Mouse (Mus musculus): ENCODE measurements at regions not wholly inside any gene's neighbourhood (a gene's known extent, or its start where the extent isn't known, plus 50 kb on each side); places are given as distances from the start of the nearest gene placed in this dataset.

DNA sequence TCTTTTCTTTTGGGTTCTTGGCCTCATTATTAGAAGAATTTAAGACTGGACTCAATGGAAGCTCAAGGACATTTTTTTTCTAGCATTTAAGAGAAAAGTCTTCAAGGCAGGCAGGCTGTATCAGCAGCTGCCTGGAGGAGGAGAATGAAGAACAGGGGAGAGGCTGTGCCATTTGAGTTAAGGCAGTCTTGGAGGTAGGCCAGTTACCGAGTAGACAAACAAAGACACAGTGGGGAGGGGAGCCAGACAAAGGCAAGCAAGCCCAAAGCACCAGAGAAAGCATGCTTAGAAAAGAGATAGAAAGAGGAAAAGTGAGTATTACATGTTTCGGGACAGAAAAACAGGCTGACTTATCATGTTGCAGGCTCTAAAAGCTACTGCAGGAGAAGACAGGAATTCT lies 392.0 kb downstream of the Igsf11 start:
- DNase-seq (ENCODE audit: low spot score), result no peak

DNA sequence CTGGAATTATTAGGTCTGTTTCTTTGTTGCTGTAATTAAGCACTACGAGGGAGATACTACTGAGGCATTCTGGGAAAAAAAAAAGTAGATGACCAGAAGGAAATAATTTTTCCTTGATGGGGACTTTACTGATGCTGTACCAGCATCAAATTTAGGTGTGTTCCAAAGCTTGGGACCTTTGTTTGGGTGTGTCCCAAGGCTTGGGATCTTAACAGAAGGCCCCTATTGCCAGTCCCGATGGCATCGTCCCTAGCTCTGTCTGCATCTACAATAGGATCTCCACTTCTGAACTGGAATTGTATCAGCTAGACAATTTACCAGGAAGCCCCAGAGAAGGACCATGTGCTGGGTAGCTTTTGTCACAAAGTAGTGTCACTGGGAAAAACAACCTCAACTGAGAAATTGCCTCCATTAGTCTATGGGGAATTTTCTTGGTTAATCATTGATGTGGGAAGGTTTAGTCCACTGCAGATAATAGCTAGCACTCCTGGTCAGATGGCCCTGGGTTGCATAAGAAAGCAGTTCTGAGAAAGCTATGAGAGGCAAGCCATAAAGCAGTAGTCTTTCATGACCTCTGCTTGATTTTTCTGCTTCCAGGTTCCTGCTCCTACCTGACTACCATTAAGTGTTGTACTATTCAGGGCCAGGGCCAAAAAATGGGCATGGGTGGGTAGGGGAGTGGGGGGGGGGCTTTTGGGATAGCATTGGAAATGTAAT lies 392.7 kb downstream of the Igsf11 start:
- DNase-seq (ENCODE audit: low spot score), result no peak

GRCm38 (mm10) chr16:39286797-39287565 lies 394.5 kb downstream of the Igsf11 start:
- DNase-seq (ENCODE audit: low spot score), result no peak

DNA sequence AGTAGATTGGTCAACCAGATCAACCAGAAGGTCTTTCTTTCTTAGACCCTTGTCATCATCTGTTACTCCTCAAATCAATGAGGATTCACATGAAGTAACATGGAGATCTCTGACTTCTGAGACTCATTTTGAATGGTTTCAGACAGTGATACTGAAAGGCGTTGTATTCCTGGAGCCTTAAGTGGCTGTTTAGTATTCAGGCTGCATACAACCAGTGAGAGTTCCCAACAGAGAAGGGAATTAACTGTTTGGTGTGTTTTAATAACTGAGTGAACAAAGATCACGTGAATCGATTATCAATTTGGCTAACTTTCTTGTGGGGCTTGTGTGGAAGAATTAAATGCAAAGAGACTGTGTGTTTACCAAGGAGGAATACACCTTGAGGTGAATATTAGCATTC lies 406.4 kb downstream of the Igsf11 start:
- DNase-seq (ENCODE audit: low spot score), result no peak

DNA sequence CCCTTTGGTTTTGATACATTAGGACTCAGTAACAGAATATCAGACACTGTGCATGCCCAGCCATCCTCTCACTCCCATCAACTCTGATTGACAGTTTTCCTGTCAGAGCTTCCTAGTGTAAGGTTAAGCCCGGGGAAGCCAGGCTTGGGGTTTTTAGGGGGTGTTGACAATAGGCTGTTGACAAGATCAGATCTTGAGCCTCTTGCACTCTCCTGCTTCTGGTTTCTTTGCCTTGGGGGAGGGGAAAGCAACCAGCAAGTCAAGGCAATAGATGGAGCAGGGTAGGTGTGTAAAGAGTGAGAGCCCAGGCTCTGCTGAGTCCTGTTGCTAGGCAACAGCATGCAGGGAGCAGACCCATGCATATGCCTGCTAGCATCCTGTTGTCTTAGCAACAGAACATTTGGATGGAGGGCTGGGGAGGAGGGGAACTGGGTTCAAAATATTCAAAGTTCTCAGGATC lies 410.5 kb downstream of the Igsf11 start:
- DNase-seq (ENCODE audit: low spot score), result no peak

DNA sequence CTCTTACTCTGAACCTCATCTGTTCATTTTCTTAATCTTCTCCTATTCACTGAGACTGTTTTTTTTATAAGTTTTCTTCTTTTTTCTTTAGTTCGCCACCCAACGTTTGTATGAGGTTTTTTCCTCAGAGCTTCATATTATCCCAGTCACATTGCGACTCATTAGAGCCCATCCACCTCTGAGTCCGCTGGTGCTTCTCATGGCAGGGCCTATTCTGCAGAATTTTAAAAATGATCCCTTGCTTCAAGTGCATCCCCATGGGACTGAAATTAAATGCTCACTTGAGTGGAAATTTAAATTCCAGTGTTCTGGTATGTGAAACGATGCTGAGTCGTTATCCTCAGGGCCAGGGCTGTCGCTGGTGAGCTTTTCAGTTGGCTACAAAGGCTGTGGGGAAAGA lies 410.9 kb downstream of the Igsf11 start:
- no peak for DNase-seq (ENCODE audit: low spot score)

- DNase-seq (ENCODE audit: low spot score), result no peak
Measured at GRCm38 (mm10) chr16:39307951-39308350, 415.5 kb downstream of the Igsf11 start.

DNA sequence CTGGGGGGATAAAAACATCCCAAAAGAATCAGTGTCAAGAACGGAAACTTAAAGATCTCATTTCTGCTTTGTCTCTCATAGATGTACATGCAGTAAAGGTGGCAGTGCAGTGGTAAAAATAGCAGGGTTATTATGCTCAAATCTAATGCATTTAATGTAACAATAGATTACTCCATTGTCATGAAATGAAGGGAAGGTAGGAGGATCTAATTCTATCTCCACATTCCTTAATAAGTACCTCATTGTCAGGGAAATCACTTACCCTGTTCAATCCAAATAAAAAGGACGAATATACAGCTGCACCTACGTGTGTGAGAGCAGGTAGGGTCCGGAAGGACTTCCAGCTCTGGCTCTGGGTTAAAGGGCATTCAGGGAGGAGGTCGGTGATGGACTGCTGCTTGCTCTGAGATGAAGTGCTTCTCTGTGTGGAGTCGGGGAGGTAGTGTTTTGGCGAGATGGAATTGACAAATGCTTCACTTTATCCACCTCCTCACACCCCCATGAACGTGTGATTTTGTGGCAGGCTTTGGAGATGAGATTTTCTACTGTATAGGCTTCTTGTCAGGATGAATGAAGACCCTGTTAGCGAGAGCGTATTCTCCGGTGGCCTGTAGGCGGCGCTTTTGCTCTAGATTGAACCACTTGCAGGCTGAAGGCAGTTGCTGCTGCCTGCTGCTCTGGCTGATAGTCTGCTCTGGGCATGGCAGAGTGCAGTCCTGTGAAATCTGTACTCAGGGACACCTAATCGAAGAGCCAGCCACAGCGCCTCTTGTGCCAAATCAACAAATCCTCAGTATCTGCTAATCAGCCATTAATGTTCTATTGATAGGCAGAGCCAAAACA lies 424.5 kb downstream of the Igsf11 start:
- peak; percentile 78 for DNase-seq (ENCODE audit: low spot score)

- DNase-seq (ENCODE audit: low spot score), result no peak
Measured at GRCm38 (mm10) chr16:39325627-39326026, 433.2 kb downstream of the Igsf11 start.

DNA sequence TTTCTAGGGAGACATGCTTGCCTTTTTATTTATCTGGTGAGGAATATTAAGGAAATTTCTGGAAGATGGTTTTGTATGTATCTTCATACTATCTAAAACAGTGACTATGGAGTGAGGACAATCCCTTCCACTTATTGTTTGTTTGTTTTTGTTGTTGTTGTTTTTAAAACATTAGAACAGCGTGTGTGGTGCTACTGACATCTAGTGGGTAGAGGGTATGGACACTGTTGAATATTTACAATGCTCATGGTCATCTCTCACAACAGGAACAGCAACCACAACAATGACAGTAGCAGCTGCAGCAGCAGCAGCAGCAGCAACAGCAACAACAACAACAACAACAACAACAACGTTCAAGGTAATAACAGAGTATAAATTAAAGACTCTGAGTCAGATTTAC lies 471.2 kb downstream of the Igsf11 start:
- DNase-seq (ENCODE audit: low spot score), result no peak

GRCm38 (mm10) chr16:39368276-39368675 lies 475.8 kb downstream of the Igsf11 start:
- no peak for DNase-seq (ENCODE audit: low spot score)

GRCm38 (mm10) chr16:39374616-39375015 lies 482.1 kb downstream of the Igsf11 start:
- no peak for DNase-seq (ENCODE audit: low spot score)

- no peak for DNase-seq (ENCODE audit: low spot score)
Measured at GRCm38 (mm10) chr16:39379959-39380358, 487.5 kb downstream of the Igsf11 start.

DNA sequence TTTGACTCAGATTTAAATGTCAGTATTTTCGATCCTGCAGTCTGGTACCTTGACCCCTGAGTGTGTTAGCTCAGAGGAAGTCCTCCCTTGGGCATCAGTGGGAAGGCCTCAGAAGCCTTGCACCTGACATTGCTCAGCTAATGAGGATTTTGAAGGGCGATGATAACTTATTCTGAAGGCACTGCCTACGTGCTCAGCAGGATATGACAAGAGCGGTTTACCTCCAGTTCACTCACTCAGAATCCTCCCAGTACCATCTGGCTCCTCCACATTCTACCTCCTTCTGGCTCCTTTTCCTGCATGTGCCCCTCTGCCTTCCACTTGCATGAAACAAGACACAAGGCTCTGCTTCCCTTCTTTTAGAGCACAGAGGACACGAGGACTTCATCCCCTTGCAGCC lies 497.5 kb downstream of the Igsf11 start:
- no peak for DNase-seq (ENCODE audit: low spot score)

DNA sequence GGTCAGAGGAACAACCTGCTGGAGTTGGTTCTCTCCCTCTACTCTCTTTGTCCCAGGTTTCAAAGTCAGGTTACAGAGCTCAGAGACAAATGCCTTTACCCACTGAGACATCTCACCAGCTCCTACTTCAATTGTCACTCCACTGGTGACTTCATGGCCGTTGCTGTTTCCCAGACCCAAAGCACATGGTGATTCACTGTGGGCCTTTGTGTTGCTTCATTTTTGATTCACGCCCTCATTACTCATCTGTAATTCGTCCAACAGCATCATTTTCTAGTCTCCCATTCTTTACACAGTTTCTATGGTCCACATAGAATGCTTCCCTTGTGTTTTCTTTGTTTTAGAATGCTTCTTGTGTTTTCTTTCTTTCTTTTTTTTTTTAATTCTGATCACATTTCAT lies 498.2 kb downstream of the Igsf11 start:
- no peak for DNase-seq (ENCODE audit: low spot score)

DNA sequence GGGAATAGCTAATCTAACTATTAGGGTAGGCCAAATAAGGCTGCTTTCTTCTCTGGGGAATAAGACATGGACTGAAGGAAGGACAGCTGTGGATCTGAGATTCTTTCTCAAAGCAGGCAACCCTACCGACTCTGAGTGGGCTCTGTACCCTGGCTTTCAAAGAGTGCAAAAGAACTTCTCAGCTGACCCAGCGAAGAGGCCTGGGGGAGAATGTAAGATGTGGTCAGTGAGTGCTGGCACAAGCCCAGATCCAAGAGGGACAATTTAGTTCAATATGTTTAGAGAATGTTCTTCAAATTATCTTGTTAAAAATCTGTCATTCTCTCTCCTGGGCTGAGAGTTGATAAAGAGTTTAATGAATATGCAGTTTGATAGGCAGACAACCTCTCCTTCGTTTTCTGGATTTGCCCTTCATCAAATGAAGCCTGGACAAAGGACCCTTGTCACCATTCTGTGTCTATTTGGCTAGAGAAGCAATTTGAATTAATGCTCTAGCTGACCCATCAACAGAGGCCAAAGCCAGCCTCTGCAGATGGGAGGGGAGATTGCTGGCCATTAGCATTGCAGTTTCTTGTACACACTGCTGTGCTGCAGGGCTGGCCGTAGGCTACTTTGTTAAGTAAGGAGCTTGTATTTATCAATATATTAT lies 509.8 kb downstream of the Igsf11 start:
- no peak for DNase-seq (ENCODE audit: low spot score)

GRCm38 (mm10) chr16:39431581-39431980 lies 539.1 kb downstream of the Igsf11 start:
- DNase-seq (ENCODE audit: low spot score), result no peak

GRCm38 (mm10) chr16:39445740-39446139 lies 538.4 kb upstream of the Lsamp start:
- DNase-seq (ENCODE audit: low spot score), result no peak

DNA sequence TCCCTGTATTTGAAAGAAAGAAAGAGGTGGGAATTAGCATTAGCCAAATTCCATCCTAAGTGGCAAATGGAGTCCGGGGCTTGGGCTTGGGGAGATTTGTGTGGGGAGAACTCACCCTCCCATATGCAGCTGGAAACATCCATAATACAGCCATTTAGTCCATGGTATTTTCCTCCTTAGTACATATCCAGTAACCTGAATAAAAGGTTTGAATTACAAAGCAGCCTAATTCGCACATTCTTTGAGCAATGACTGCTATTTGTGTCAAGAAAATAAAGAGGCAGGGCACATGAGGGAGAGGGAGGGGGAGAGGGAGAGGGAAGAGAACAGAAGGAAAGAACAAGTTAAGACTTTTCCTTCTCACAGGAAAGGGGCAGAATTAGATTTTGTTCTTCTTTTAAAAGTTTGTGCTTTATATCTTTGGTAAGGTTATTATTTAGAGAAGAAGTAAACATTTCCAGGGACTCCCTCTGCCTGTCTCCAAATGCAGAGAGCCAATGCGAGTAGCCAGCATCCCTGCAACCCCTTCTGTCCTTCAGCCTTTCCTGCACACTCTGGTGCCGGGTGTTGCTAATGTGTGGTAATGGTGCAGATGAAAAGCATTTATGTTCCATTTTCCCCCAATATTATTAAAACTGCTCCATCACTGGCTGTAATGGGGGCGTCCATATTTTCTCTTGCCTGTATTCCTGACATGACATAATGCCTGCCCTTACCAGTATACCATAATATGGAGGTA lies 530.6 kb upstream of the Lsamp start:
- DNase-seq (ENCODE audit: low spot score), result no peak
